Mouse (Mus musculus) liver, postnatal 0 days (tissue): ENCODE results near the gene Rtraf. TPM values are rescaled to one million over a fixed set of nuclear protein-coding genes. Genes with fewer than 3 reads are reported as not detected.

Experiments
- ATAC-seq: fragments of 200-750 bp; cut with Nextera tagmentation; 2 replicates; pipeline ENCODE4 v1.8.0; 2017; ENCODE audit warnings: mild to moderate bottlenecking, moderate library complexity
- DNase-seq: peaks from one replicate; pipeline ENCODE4 v3.0.0-alpha.2; 2016
- H3K27ac ChIP-seq: fragments of 300-500 bp; sonication (generic); 2 replicates; pipeline ENCODE4 v1.5.1; 2014; ENCODE audit warnings: antibody characterized with exemption, moderate library complexity, mild to moderate bottlenecking, low read depth
- H3K27me3 ChIP-seq: fragments of 300-500 bp; sonication (generic); 2 replicates; pipeline ENCODE4 v1.6.1; 2014; ENCODE audit warnings: low read length, control low read depth, mixed read lengths; ENCODE audit not compliant: insufficient read depth
- H3K36me3 ChIP-seq: fragments of 300-500 bp; sonication (generic); replicated peaks from 2 replicates; pipeline ENCODE4 v1.6.1; 2014; ENCODE audit warnings: mild to moderate bottlenecking, control low read depth, low read length, moderate library complexity, mixed read lengths; ENCODE audit not compliant: insufficient read depth
- H3K4me1 ChIP-seq: fragments of 300-500 bp; sonication (generic); 2 replicates; pipeline ENCODE4 v1.6.1; 2014; ENCODE audit warnings: antibody characterized with exemption, mild to moderate bottlenecking, control low read depth; ENCODE audit not compliant: insufficient read depth
- H3K4me2 ChIP-seq: fragments of 300-500 bp; sonication (generic); 2 replicates; pipeline ENCODE4 v1.6.1; 2014; ENCODE audit warnings: low read depth, mild to moderate bottlenecking, low read length, moderate library complexity, mixed read lengths
- H3K4me3 ChIP-seq: fragments of 300-500 bp; sonication (generic); 2 replicates; pipeline ENCODE4 v1.5.1; 2014; ENCODE audit warnings: low read depth, low read length
- H3K9ac ChIP-seq: fragments of 300-500 bp; sonication (generic); replicated peaks from 2 replicates; pipeline ENCODE4 v1.6.1; 2014; ENCODE audit warnings: mild to moderate bottlenecking, moderate library complexity
- H3K9me3 ChIP-seq: fragments of 300-500 bp; sonication (generic); 2 replicates; pipeline ENCODE4 v1.6.1; 2016; ENCODE audit warnings: mild to moderate bottlenecking, control low read depth, low read length, mixed read lengths
- CTCF ChIP-seq: sonication (generic); IDR thresholded peaks from 2 replicates; pipeline ENCODE4 v1.5.1; 2016; ENCODE audit warnings: antibody characterized with exemption, low read depth
- EP300 ChIP-seq: IDR thresholded peaks from 2 replicates; pipeline ENCODE4 v1.6.1; 2016; ENCODE audit warnings: antibody characterized with exemption, low read depth, mild to moderate bottlenecking
- WGBS: fragments of 180-500 bp; shearing (Covaris S2); extraction: QIAGEN DNeasy Blood & Tissue Kit; methylation state at CpG from one replicate; pipeline ENCODE4 v1.1.7; 2014; ENCODE audit not compliant: insufficient replicate concordance; 5-methylcytosine and 5-hydroxymethylcytosine counted together
- polyA plus RNA-seq: library from polyadenylated mRNA; unstranded; fragments of >200 nt; fragmentation: Nextera tagmentation; extraction: Ambion mirVana; gene quantifications from 2 replicates; pipeline ENCODE4 v1.2.1, GENCODE M21; 2015

The Rtraf gene
- polyA plus RNA-seq, 1 experiment from 2014 or later, result 100 TPM

- Histone ChIP-seq H3K36me3 (no peaks in the 10 kb centered on the region), H3K27me3 (no peaks in the 10 kb centered on the region), H3K9me3 (no peaks in the 10 kb centered on the region), H3K9ac (no peak overlapping the region), H3K27ac (no peak overlapping the region), H3K4me1 (peaks cover 15% of the 10 kb centered on the region), H3K4me2 (no peak overlapping the region; the same call in 1 of the 2 replicates), H3K4me3 (no peak overlapping the region)
- DNase-seq, result no peak
- TF ChIP-seq CTCF, result no peak
- TF ChIP-seq EP300, result no peak
- WGBS, result 52% methylated on average over 8 of the region's 8 CpGs
- no peak for ATAC-seq
Observed at GRCm38 (mm10) chr14:19764331-19764730, 59.3 kb downstream of the Rtraf start.

GRCm38 (mm10) chr14:19763527-19763926 lies 60.1 kb downstream of the Rtraf start:
- ATAC-seq (no peak), DNase-seq (no peak)
- Histone ChIP-seq H3K4me3 (no peak overlapping the region), H3K36me3 (no peaks in the 10 kb centered on the region), H3K9ac (no peak overlapping the region), H3K4me2 (no peak overlapping the region), H3K4me1 (peaks cover 15% of the 10 kb centered on the region), H3K9me3 (no peaks in the 10 kb centered on the region), H3K27ac (no peak overlapping the region), H3K27me3 (no peaks in the 10 kb centered on the region)
- TF ChIP-seq EP300 (no peak), CTCF (no peak)
- 73% methylated on average over 8 of the region's 8 CpGs for WGBS

GRCm38 (mm10) chr14:19762014-19762413 lies 61.6 kb downstream of the Rtraf start:
- no peak for DNase-seq
- 55% methylated on average over 4 of the region's 4 CpGs for WGBS

More at GRCm38 (mm10) chr14:19762014-19762413, 61.6 kb downstream of the Rtraf start:
- peaks cover 12% of the 10 kb centered on the region for H3K4me1 ChIP-seq
- no peak overlapping the region for H3K4me3 ChIP-seq
- ATAC-seq, result no peak
- H3K27me3 ChIP-seq, result no peaks in the 10 kb centered on the region
- no peak overlapping the region for H3K27ac ChIP-seq
- H3K36me3 ChIP-seq, result no peaks in the 10 kb centered on the region
- no peaks in the 10 kb centered on the region for H3K9me3 ChIP-seq
- TF ChIP-seq CTCF (no peak), EP300 (no peak)
- H3K9ac ChIP-seq, result no peak overlapping the region
- no peak overlapping the region for H3K4me2 ChIP-seq

Other genes starting within 250 kb of the Rtraf start
- 0.09 and 0.12 TPM in 2 replicates for gene Gm2237, start 238.7 kb downstream of the Rtraf start, polyA plus RNA-seq
- gene Gm5458, start 221.2 kb downstream of the Rtraf start, polyA plus RNA-seq, result not detected in 2 replicates
- 4.9 and 5.9 TPM in 2 replicates for gene Nid2, start 72.6 kb downstream of the Rtraf start, polyA plus RNA-seq
- gene Gng2, start 153.8 kb upstream of the Rtraf start, polyA plus RNA-seq, result 6.2 and 8.3 TPM in 2 replicates